Mouse (Mus musculus): ENCODE measurements around the gene Acot12. TPM values are rescaled to one million over a fixed set of nuclear protein-coding genes. Genes with fewer than 3 reads are reported as not detected.
A peak's percentile ranks its signal among the peaks of the same experiment; 100 is the strongest.

Gene Acot12
- polyA plus RNA-seq, 1 experiment from 2014 or later: not detected

DNA sequence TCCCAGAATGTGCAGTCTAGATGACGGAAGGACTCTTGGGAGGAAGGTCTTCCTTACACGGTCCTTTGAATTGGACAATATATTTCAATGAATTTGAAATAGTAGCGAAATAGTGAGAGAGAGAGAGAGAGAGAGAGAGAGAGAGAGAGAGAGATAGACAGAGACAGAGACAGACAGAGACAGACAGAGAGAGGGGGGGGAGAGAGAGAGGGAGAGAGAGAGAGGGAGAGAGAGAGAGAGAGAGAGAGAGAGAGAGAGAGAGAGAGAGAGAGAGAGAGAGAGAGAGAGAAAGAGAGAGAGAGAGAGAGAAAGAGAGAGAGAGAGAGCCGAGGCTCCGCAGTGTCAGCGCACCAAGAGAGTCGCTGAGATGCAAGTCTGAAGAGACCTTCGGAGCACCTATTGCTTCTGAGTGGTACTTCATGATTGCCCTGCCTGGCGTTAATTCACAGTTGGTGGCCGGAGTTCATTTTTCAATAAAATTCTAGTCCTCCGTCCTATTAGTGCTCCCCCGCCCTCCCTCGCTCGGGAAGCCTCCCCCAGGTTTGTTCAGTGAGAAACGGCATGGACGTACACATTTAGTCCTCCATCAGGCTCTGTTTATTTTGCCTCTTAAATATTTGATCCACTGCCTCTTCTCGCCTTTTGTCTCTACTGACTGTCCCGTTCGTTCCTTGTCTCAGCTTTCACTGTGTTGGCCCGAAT is 66.7 kb downstream of the Acot12 start:
- 20% methylated on average over 20 of the region's 20 CpGs for WGBS
- TF ChIP-seq EP300 (IDR thresholded peaks at IDR 0.05) (no peak), CTCF (IDR thresholded peaks at IDR 0.05) (no peak)
- Histone ChIP-seq H3K27me3 (replicated peaks; ENCODE audit: insufficient read depth, low read length) (no peaks in the 10 kb centered on the region), H3K9ac (replicated peaks; ENCODE audit: low read depth) (peak overlapping the region; percentile 83), H3K4me1 (ENCODE audit: insufficient read depth, low read depth, low read length) (peaks cover 5% of the 10 kb centered on the region; the same call in 1 of the 2 replicates), H3K4me2 (replicated peaks; ENCODE audit: low read depth, low read length) (peak overlapping the region; percentile 56), H3K9me3 (ENCODE audit: low read length) (no peaks in the 10 kb centered on the region), H3K36me3 (ENCODE audit: insufficient read depth, low read length) (0 out of 2 replicates have a peak, but pooled peaks cover 9% of the 10 kb centered on the region), H3K4me3 (ENCODE audit: low read depth, low read length) (peak overlapping the region; percentile 79), H3K27ac (ENCODE audit: low read length) (peak overlapping the region; percentile 96)
- peak; percentile 54 for DNase-seq (ENCODE audit: low spot score)
- ATAC-seq: no peak

- peak; percentile 63 for DNase-seq (ENCODE audit: low spot score)
- 25% methylated on average over 2 of the region's 2 CpGs for WGBS
- H3K4me2 ChIP-seq (replicated peaks; ENCODE audit: low read depth, low read length): no peak overlapping the region
- TF ChIP-seq EP300 (IDR thresholded peaks at IDR 0.05): no peak
- peak; percentile 66 for TF ChIP-seq CTCF (IDR thresholded peaks at IDR 0.05)
- H3K9me3 ChIP-seq (ENCODE audit: low read length): no peaks in the 10 kb centered on the region
- peaks cover 5% of the 10 kb centered on the region; the same call in 1 of the 2 replicates for H3K4me1 ChIP-seq (ENCODE audit: insufficient read depth, low read depth, low read length)
- ATAC-seq: no peak
- H3K27me3 ChIP-seq (replicated peaks; ENCODE audit: insufficient read depth, low read length): no peaks in the 10 kb centered on the region
- 0 out of 2 replicates have a peak, but pooled peaks cover 6% of the 10 kb centered on the region for H3K36me3 ChIP-seq (ENCODE audit: insufficient read depth, low read length)
- H3K27ac ChIP-seq (ENCODE audit: low read length): no peak overlapping the region
- H3K9ac ChIP-seq (replicated peaks; ENCODE audit: low read depth): no peak overlapping the region
- no peak overlapping the region for H3K4me3 ChIP-seq (ENCODE audit: low read depth, low read length)
Observed at GRCm38 (mm10) chr13:91809476-91809875, 68.2 kb downstream of the Acot12 start.

- ATAC-seq: no peak
- Histone ChIP-seq H3K9me3 (ENCODE audit: low read length) (no peaks in the 10 kb centered on the region), H3K27ac (ENCODE audit: low read length) (no peak overlapping the region), H3K4me3 (ENCODE audit: low read depth, low read length) (no peak overlapping the region), H3K9ac (replicated peaks; ENCODE audit: low read depth) (no peak overlapping the region), H3K27me3 (replicated peaks; ENCODE audit: insufficient read depth, low read length) (no peaks in the 10 kb centered on the region), H3K4me2 (replicated peaks; ENCODE audit: low read depth, low read length) (no peak overlapping the region), H3K36me3 (ENCODE audit: insufficient read depth, low read length) (no peaks in the 10 kb centered on the region), H3K4me1 (ENCODE audit: insufficient read depth, low read depth, low read length) (no peaks in the 10 kb centered on the region)
- 83% methylated on average over 5 of the region's 5 CpGs for WGBS
- no peak for DNase-seq (ENCODE audit: low spot score)
- TF ChIP-seq CTCF (IDR thresholded peaks at IDR 0.05) (no peak), EP300 (IDR thresholded peaks at IDR 0.05) (no peak)
Observed at GRCm38 (mm10) chr13:91814670-91815069, 73.4 kb downstream of the Acot12 start.

GRCm38 (mm10) chr13:91823735-91824134 is 82.4 kb downstream of the Acot12 start:
- no peaks in the 10 kb centered on the region for H3K4me1 ChIP-seq (ENCODE audit: insufficient read depth, low read depth, low read length)
- TF ChIP-seq EP300 (IDR thresholded peaks at IDR 0.05): no peak
- H3K27ac ChIP-seq (ENCODE audit: low read length): no peak overlapping the region
- no peaks in the 10 kb centered on the region for H3K9me3 ChIP-seq (ENCODE audit: low read length)
- no peaks in the 10 kb centered on the region for H3K27me3 ChIP-seq (replicated peaks; ENCODE audit: insufficient read depth, low read length)
- WGBS: 70% methylated on average over 6 of the region's 6 CpGs
- H3K4me2 ChIP-seq (replicated peaks; ENCODE audit: low read depth, low read length): no peak overlapping the region
- ATAC-seq (no peak), DNase-seq (ENCODE audit: low spot score) (no peak)
- no peak overlapping the region for H3K4me3 ChIP-seq (ENCODE audit: low read depth, low read length)
- no peaks in the 10 kb centered on the region for H3K36me3 ChIP-seq (ENCODE audit: insufficient read depth, low read length)
- H3K9ac ChIP-seq (replicated peaks; ENCODE audit: low read depth): no peak overlapping the region

GRCm38 (mm10) chr13:91824845-91825550 is 83.7 kb downstream of the Acot12 start:
- Histone ChIP-seq H3K4me1 (ENCODE audit: insufficient read depth, low read depth, low read length) (no peaks in the 10 kb centered on the region), H3K36me3 (ENCODE audit: insufficient read depth, low read length) (no peaks in the 10 kb centered on the region), H3K4me3 (ENCODE audit: low read depth, low read length) (no peak overlapping the region), H3K9ac (replicated peaks; ENCODE audit: low read depth) (no peak overlapping the region), H3K27ac (ENCODE audit: low read length) (no peak overlapping the region), H3K4me2 (replicated peaks; ENCODE audit: low read depth, low read length) (no peak overlapping the region), H3K27me3 (replicated peaks; ENCODE audit: insufficient read depth, low read length) (no peaks in the 10 kb centered on the region), H3K9me3 (ENCODE audit: low read length) (no peaks in the 10 kb centered on the region)
- no peak for ATAC-seq
- WGBS: 55% methylated on average over 4 of the region's 4 CpGs
- no peak for TF ChIP-seq EP300 (IDR thresholded peaks at IDR 0.05)
- TF ChIP-seq CTCF (IDR thresholded peaks at IDR 0.05): no peak
- DNase-seq (ENCODE audit: low spot score): peak; percentile 52

DNA sequence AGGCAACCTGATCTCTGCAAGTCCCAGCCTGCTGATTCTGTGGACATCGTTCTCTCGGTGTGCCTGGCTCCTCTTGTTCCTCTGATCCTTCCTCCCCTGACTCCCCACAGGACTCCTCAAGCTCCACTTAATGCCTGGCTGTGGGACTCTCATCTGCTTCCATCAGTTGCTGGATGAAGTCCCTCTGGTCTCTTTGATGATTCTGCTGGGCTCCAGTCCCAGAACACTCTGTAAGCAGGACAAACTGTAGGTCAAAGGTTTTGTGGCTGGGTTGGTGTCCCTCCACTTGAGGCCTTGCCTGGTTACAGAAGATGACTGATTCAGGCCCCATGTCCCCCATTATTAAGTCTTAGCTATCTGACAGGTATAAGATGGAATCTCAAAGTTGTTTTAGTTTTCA is 84.8 kb downstream of the Acot12 start:
- H3K27me3 ChIP-seq (replicated peaks; ENCODE audit: insufficient read depth, low read length): no peaks in the 10 kb centered on the region
- H3K4me1 ChIP-seq (ENCODE audit: insufficient read depth, low read depth, low read length): no peaks in the 10 kb centered on the region
- no peak for TF ChIP-seq CTCF (IDR thresholded peaks at IDR 0.05)
- TF ChIP-seq EP300 (IDR thresholded peaks at IDR 0.05): no peak
- 82% methylated on average over 2 of the region's 2 CpGs for WGBS
- no peak overlapping the region for H3K4me3 ChIP-seq (ENCODE audit: low read depth, low read length)
- H3K9me3 ChIP-seq (ENCODE audit: low read length): no peaks in the 10 kb centered on the region
- no peak overlapping the region for H3K9ac ChIP-seq (replicated peaks; ENCODE audit: low read depth)
- H3K27ac ChIP-seq (ENCODE audit: low read length): no peak overlapping the region
- no peaks in the 10 kb centered on the region for H3K36me3 ChIP-seq (ENCODE audit: insufficient read depth, low read length)
- DNase-seq (ENCODE audit: low spot score) (no peak), ATAC-seq (no peak)
- no peak overlapping the region for H3K4me2 ChIP-seq (replicated peaks; ENCODE audit: low read depth, low read length)
